Mouse (Mus musculus) heart, embryonic 11.5 days (tissue): Measurements from ENCODE around the gene Fgfr3. TPM values are rescaled to one million over a fixed set of nuclear protein-coding genes. Genes with fewer than 3 reads are reported as not detected.

Source experiments
- ATAC-seq: fragments of 200-750 bp; cut with Nextera tagmentation; replicated peaks from 2 replicates; pipeline ENCODE4 v1.8.0; 2017; ENCODE audit warnings: moderate library complexity; ENCODE audit not compliant: insufficient number of reproducible peaks, low FRiP score, low TSS enrichment
- H3K27ac ChIP-seq: fragments of 300-500 bp; sonication (generic); 2 replicates; pipeline ENCODE4 v1.5.1; 2014; ENCODE audit warnings: mild to moderate bottlenecking, low read depth, low read length
- H3K27me3 ChIP-seq: fragments of 300-500 bp; sonication (generic); 2 replicates; pipeline ENCODE4 v1.6.1; 2014; ENCODE audit warnings: mild to moderate bottlenecking, low read length, mixed read lengths; ENCODE audit not compliant: control insufficient read depth, insufficient read depth
- H3K36me3 ChIP-seq: fragments of 300-500 bp; sonication (generic); 2 replicates; pipeline ENCODE4 v1.6.1; 2014; ENCODE audit warnings: mild to moderate bottlenecking, low read length, moderate library complexity, mixed read lengths; ENCODE audit not compliant: control insufficient read depth, insufficient read depth
- H3K4me1 ChIP-seq: fragments of 300-500 bp; sonication (generic); 2 replicates; pipeline ENCODE4 v1.6.1; 2014; ENCODE audit warnings: low read length; ENCODE audit not compliant: control insufficient read depth, insufficient read depth
- H3K4me2 ChIP-seq: fragments of 300-500 bp; sonication (generic); 2 replicates; pipeline ENCODE4 v1.6.1; 2014; ENCODE audit warnings: mild to moderate bottlenecking, moderate library complexity
- H3K4me3 ChIP-seq: fragments of 300-500 bp; sonication (generic); 2 replicates; pipeline ENCODE4 v1.5.1; 2014; ENCODE audit warnings: low read depth, low read length
- H3K9ac ChIP-seq: fragments of 300-500 bp; sonication (generic); 2 replicates; pipeline ENCODE4 v1.6.1; 2014; ENCODE audit warnings: mild to moderate bottlenecking, low read depth, low read length, moderate library complexity
- H3K9me3 ChIP-seq: fragments of 300-500 bp; sonication (generic); replicated peaks from 2 replicates; pipeline ENCODE4 v1.6.1; 2016; ENCODE audit warnings: low read length; ENCODE audit not compliant: control insufficient read depth
- WGBS: fragments of 180-500 bp; shearing (Covaris S2); extraction: QIAGEN DNeasy Blood & Tissue Kit; methylation state at CpG from one replicate; pipeline ENCODE4 v1.1.7; 2014; ENCODE audit not compliant: insufficient replicate concordance; 5-methylcytosine and 5-hydroxymethylcytosine counted together
- polyA plus RNA-seq: library from polyadenylated mRNA; unstranded; fragments of >200 nt; fragmentation: Nextera tagmentation; extraction: Ambion mirVana; gene quantifications from 2 replicates; pipeline ENCODE4 v1.2.1, GENCODE M21; 2014

Gene Fgfr3
- polyA plus RNA-seq, 1 experiment from 2014 or later: 4.4 TPM

DNA sequence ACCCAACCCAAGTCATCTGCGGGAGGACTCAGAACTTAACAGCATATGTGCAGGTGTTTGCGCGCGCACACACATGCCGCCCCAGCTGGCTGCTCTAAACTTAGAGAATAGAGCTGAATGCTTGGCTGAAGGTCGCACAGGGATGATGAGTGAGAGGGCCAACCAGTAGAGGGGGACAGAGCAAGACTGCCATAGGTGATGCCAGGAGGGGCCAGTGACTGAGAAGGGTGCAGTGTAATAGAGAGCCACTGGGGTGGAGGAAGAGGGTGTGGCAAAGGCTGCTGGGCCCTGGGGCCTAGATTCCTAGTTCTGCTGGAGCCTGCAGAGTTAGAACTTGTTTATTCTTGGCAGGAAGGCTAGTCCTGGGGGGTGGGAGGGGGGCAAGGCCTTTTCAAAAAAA is 5.0 kb upstream of the Fgfr3 start:
- no peak overlapping the region for H3K9ac ChIP-seq
- peaks cover 18% of the 10 kb centered on the region for H3K4me1 ChIP-seq
- H3K27me3 ChIP-seq: 0 out of 2 replicates have a peak, but pooled peaks cover 2% of the 10 kb centered on the region
- no peak overlapping the region for H3K4me3 ChIP-seq
- H3K4me2 ChIP-seq: no peak overlapping the region
- no peaks in the 10 kb centered on the region for H3K36me3 ChIP-seq
- WGBS: 74% methylated on average over 6 of the region's 6 CpGs
- ATAC-seq: no peak
- H3K27ac ChIP-seq: no peak overlapping the region
- H3K9me3 ChIP-seq: no peaks in the 10 kb centered on the region

DNA sequence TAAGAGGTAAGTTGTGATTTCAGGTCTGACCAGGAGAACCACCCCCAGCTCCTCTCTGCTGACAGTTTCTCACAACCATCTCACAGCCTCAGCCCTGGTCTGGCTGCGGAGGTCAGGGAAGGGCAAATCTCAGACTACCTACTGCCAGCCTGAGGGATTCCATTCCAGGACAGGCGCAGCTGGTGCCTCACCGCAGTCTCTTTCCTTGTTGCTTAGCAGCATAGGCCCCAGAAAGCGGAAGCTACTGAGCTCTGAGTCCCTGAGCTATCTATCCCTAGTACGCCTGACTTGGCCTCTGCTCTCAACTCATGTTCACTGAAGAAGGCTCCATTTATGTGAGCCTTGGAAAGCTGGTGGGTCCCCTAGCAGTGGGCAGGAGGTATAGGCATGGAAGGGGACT is 3.0 kb upstream of the Fgfr3 start:
- H3K4me3 ChIP-seq: no peak overlapping the region
- H3K9ac ChIP-seq: no peak overlapping the region
- peaks cover 31% of the 10 kb centered on the region for H3K4me1 ChIP-seq
- H3K27me3 ChIP-seq: peaks cover 12% of the 10 kb centered on the region
- H3K36me3 ChIP-seq: no peaks in the 10 kb centered on the region
- no peak overlapping the region for H3K4me2 ChIP-seq
- H3K9me3 ChIP-seq: no peaks in the 10 kb centered on the region
- H3K27ac ChIP-seq: no peak overlapping the region
- ATAC-seq: no peak
- 40% methylated on average over 5 of the region's 5 CpGs for WGBS

DNA sequence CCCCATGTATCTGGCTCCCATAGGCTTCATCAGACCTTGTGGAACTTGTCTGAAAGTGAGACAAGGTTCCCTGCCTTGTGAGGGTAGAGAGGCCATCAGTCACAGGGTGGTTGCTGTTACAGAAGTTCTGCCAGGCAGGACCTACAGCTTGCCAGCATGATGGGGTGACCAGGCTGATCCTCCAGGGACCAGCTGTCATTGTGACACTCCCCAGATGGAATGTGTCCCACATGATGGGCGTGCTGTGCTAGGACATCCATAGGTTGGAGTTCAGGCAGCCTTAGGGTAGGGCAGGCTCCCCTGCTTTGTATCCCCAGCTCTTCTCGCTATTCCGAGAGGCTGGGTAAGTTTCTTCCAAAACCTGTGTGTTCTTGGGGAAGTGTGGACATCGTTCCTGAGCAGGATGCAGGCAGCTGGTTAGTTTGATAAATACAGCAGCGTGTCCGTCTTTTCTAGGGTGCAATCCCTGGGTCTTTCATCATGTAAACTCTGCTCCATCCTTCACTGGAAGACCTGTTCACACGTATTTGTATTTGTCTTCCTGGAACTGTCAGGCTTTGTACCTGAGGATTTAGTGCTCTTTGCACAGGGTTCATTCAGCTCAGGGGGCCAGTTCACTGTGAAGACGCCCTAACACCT is 503 bp upstream of the Fgfr3 start:
- H3K4me1 ChIP-seq: peaks cover 26% of the 10 kb centered on the region
- peak overlapping the region; percentile 76; the same call in 1 of the 2 replicates for H3K9ac ChIP-seq
- WGBS: 8% methylated on average over 8 of the region's 8 CpGs

DNA sequence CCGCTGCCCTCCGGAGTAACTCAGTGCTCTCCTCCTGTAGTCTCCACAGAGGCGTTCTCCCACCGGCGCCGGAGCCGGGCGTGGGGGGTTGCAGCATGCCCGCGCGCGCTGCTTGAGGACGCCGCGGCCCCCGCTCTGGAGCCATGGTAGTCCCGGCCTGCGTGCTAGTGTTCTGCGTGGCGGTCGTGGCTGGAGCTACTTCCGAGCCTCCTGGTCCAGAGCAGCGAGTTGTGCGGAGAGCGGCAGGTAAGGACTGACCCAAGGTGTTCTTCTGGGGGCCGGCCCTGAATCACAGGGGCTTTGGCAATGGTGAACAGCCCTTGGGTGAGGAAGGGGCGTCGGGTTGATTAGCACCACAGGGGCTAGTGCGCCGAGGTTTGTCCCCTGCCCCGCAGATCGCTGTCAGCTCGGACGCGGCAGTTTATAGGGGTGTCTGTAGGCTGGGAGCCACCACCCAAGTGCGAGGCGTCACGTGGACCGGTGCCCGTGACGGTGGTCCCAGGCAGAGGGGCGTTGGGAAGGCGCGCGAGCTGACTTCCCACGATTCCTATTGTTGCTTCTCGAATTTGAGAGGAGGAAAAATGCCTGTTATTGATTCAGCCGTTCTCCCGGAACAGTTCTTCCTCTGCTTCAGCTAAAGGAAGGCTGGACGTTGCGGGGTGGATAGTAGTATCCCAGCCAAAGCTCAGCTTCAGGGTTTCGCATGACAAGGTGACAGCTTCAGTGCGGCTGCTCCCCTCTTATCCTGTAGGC is 968 bp downstream of the Fgfr3 start:
- 1% methylated on average over 52 of the region's 53 CpGs for WGBS
- Histone ChIP-seq H3K4me1 (peaks cover 26% of the 10 kb centered on the region), H3K9ac (peak overlapping the region; percentile 76), H3K4me2 (peak overlapping the region; percentile 98), H3K27ac (0 out of 2 replicates have a peak overlapping the region, but pooled peaks have one; percentile 29), H3K9me3 (no peaks in the 10 kb centered on the region), H3K27me3 (peaks cover 24% of the 10 kb centered on the region), H3K4me3 (peak overlapping the region; percentile 66), H3K36me3 (no peaks in the 10 kb centered on the region)
- no peak for ATAC-seq

More for the DNA sequence above, 503 bp upstream of the Fgfr3 start:
- Histone ChIP-seq H3K4me2 (peak overlapping the region; percentile 98), H3K27ac (no peak overlapping the region), H3K36me3 (no peaks in the 10 kb centered on the region), H3K27me3 (peaks cover 24% of the 10 kb centered on the region), H3K9me3 (no peaks in the 10 kb centered on the region), H3K4me3 (peak overlapping the region; percentile 66)
- no peak for ATAC-seq

DNA sequence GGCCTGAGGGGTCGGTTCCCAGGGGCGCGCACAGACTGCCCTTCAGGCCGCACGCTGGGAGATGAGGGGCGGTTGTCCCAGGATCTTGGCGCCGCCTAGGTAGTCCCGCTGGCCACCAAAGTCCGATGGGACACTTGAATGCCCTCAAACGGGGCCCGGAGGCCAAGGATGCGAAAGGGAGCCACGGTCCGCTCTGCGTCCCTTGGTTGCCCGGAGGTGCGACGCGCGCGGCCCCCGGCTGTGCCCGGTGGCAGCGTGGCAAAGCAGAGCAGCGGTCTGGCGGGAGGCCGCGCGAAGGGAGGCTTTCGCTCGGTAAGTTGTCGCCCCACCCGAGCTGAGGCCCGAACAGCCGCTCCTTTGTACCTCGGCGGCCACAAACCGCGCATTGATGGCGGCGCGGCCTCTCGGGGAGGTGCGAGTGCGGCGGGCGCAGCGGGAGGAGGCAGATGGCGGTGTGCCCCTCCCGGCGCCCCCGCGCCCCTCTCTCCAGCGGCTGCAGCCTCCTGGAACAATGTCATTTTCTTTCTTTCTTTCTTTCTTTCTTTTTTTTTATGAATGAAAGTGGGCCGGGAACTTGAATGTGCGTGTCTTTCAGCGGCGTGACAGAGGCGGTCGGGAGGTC is 1.7 kb downstream of the Fgfr3 start:
- peak overlapping the region; percentile 98 for H3K4me2 ChIP-seq
- under 1% methylated on average over 61 of the region's 61 CpGs for WGBS
- H3K27ac ChIP-seq: no peak overlapping the region
- H3K36me3 ChIP-seq: no peaks in the 10 kb centered on the region
- H3K27me3 ChIP-seq: peaks cover 24% of the 10 kb centered on the region
- peak overlapping the region; percentile 66 for H3K4me3 ChIP-seq
- no peaks in the 10 kb centered on the region for H3K9me3 ChIP-seq
- no peak for ATAC-seq
- H3K4me1 ChIP-seq: peaks cover 26% of the 10 kb centered on the region
- peak overlapping the region; percentile 76 for H3K9ac ChIP-seq

DNA sequence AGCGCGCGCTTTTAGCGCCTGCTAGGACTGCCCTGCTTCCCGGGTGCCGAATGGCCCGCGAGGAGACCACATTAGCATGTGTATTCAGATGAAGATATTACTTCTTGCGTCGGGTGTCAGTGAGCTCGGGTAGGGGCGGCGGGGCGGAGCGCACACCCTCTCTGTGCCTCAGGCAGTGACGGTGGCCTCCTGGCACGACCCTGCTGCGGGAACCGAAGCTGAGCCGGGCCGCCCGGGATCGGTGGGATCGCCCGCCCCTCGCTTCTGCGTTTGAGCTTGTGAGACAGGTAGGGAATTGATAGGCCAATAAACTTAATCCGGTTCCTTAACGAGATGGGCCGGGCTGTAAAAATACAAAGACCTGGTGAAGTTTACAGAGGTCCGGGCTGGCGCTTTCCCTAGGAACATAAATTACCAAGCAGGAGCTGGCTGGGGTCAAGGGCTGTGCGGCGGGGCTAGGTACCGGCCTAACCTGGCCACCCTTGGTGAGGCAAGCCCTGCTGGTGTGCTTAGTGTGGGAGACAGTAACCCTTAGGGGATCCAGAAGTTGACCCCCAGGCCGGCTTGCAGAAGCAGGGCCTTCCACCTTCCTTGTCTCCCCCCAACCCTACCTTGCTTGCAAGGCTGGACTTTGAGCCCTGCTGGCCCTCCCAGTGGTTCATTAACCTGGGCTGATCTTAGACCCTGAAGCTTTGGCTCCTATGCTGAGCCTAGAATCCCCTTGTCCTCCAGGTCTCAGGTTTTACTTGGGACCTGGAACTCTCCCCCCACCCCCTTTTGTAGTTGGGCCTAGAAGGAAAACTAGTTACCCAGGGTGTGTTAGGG is 2.4 kb downstream of the Fgfr3 start:
- H3K4me1 ChIP-seq: peaks cover 26% of the 10 kb centered on the region
- H3K4me3 ChIP-seq: peak overlapping the region; percentile 66
- peak overlapping the region; percentile 76 for H3K9ac ChIP-seq
- no peaks in the 10 kb centered on the region for H3K9me3 ChIP-seq
- ATAC-seq: no peak
- WGBS: 9% methylated on average over 36 of the region's 36 CpGs
- peaks cover 24% of the 10 kb centered on the region for H3K27me3 ChIP-seq
- no peak overlapping the region for H3K27ac ChIP-seq
- H3K36me3 ChIP-seq: no peaks in the 10 kb centered on the region
- peak overlapping the region; percentile 98 for H3K4me2 ChIP-seq

DNA sequence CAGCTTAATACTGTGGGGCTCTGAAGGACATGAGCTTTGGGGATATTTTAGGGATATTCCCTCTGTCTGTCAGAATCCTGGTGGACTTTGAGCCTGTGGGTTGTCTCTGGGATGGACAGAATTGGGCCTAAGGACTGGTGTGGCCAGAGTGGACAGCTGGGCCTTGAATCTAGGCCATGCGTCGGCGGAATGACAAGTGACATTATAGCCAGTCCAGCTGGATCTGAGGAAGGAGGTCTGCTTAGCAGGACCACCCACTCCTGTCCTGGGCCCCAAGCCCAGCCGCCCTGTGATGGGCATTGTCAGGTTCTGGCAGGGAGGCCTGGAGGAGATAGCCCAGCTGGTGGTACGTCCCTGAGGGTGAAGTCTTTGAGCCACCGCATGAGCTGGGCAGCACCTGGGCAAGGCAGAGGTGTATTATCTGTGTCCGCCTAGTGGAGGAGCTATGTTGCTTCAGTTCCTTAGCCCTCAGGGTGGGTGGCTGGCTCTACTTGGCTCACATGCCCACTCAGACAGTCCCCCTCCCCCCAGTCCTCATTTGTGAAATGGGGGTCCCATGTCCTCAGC is 4.7 kb downstream of the Fgfr3 start:
- Histone ChIP-seq H3K27me3 (peaks cover 24% of the 10 kb centered on the region), H3K4me1 (peaks cover 16% of the 10 kb centered on the region), H3K4me3 (no peak overlapping the region), H3K36me3 (0 out of 2 replicates have a peak, but pooled peaks cover 3% of the 10 kb centered on the region), H3K9ac (no peak overlapping the region), H3K4me2 (no peak overlapping the region), H3K9me3 (no peaks in the 10 kb centered on the region), H3K27ac (no peak overlapping the region)
- no peak for ATAC-seq
- WGBS: 74% methylated on average over 7 of the region's 7 CpGs

DNA sequence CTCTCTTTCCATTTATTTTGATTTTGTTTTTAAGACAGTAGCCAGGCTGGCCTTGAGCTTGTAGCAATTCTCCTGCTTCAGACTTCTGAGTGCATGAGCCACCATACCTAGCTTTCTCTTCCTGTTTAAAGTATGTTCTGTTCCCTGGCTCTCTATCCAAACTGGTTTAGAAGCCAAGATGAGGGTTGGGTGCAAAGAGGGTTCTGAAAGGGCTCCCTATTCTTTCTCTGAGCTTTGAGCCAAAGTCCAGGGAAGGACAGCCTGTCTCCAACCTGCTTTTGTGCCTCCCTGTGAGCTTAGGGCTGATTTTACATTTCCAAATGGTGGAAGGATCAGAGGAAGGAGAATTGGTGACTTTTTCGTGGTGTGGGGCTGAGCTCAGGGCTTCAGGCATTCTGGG is 5.4 kb downstream of the Fgfr3 start:
- H3K27me3 ChIP-seq: peaks cover 22% of the 10 kb centered on the region
- H3K9me3 ChIP-seq: no peaks in the 10 kb centered on the region
- no peak overlapping the region for H3K4me3 ChIP-seq
- no peak overlapping the region for H3K27ac ChIP-seq
- no peak for ATAC-seq
- H3K4me1 ChIP-seq: peaks cover 12% of the 10 kb centered on the region
- no peak overlapping the region for H3K4me2 ChIP-seq
- 0 out of 2 replicates have a peak, but pooled peaks cover 3% of the 10 kb centered on the region for H3K36me3 ChIP-seq
- H3K9ac ChIP-seq: no peak overlapping the region
- WGBS: 55% methylated on average over 1 of the region's 1 CpGs
